Mouse (Mus musculus) layer of hippocampus, postnatal 10 days (tissue): Measurements from ENCODE around the gene Mrpl49. TPM values are rescaled to one million over a fixed set of nuclear protein-coding genes. Genes with fewer than 3 reads are reported as not detected.
A peak's percentile ranks its signal among the peaks of the same experiment; 100 is the strongest.
"Not testable (repeated sequence)": the region's sequence is repeated elsewhere in the genome, so short reads cannot be mapped to it uniquely, and the experiment has no call there.

Experiments
- DNase-seq, 2 experiments: peaks; one replicate each; pipeline ENCODE4 v3.0.0; 2021; ENCODE audit warnings: low spot score in 2 of 2
- total RNA-seq, 2 experiments: library from RNA; stranded (reverse); gene quantifications; 2 replicates each; pipeline ENCODE4 v1.2.3; 2021

The Mrpl49 gene
- total RNA-seq, 2 experiments from 2014 or later = 40.3 to 42.4 TPM

DNA sequence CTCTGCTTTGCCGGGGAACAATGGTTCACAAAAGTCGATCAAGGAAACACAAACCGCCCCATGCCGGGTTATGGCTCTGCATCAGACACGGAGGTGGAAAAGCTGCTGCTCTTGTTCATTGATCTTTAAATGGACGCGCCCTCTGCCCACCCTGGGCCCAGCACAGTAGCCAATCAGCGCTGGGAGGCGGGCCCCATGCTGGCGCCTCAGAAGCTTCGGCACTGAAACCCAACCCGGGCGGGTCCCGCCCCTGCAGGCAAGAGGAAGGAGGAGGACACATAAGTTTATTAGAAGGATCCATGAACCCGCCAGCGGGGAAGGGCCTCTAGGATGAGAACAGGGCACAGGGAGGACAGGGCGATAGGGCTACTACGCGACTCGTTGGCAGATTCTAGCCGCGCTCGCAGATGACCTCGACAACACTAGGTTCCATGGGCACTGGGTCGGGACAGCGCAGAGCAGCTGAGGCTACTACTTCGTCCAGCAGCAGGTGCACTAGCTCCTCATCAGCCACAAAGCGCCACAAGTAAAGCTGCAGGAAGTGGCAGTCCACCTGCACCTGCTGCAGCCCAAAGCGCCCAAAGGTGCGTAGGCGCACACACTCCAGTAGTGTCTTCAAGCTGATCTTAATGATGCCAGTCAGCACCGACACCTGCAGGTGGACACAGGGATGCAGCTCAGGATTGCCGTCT is 10.3 kb upstream of the Mrpl49 start, which contains the start of gene Tm7sf2:
Gene Tm7sf2 (minus strand): TSS at position 650 of the 692 bp plus-strand sequence.
- DNase-seq = peak; percentile 89 to 91

GRCm38 (mm10) chr19:6067011-6067723 is 9.6 kb upstream of the Mrpl49 start:
- DNase-seq = peak; percentile 88 to 90

- no peak for DNase-seq
Measured at GRCm38 (mm10) chr19:6066571-6066970, 9.0 kb upstream of the Mrpl49 start.

DNA sequence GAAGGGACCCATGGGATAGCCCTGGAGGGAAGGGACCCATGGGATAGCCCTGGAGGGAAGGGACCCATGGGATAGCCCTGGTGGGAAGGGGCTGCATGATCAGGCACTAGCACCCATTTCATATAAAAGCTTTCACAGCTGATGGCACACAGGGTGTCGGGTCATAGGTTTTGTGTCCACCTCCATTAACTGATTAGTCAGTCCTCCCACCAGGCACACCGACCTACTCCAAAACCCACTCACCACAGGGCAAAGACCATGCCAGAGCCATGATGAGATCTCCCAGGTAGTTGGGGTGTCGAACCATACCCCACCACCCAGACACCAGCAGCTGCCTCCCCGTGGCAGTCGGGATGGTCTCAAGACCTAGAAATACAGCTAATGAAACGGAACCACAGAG is 5.5 kb upstream of the Mrpl49 start:
- DNase-seq = no peak

- no peak for DNase-seq
Measured at GRCm38 (mm10) chr19:6062418-6062817, 4.8 kb upstream of the Mrpl49 start.

- DNase-seq = peak; percentile 59 to 62
Measured at GRCm38 (mm10) chr19:6061641-6062302, 4.2 kb upstream of the Mrpl49 start.

DNA sequence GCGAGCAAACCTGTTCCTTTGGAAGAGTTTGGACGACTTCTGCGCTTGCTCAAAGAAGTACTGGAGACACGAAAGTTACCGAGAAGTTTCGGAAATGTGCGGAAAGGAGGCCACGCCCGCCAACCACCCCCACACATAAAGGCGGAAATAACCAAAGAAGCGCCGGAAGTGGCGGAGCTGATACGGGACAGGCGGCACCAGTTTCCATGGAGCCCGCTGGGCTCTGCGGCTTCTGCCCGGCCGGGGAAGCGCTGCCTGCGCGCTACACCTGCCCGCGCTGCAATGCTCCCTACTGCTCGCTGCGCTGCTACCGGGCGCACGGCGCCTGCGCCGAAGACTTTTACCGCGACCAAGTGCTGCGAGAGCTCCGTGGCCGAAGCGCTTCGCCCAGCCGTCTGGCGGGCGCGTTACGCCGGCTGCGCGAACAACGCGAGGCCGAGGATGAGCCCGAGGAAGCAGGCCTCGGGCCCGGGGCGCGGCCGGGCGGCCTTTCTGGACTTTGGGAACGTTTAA is 3.5 kb upstream of the Mrpl49 start, which contains the start of gene Znhit2:
Gene Znhit2 (plus strand): TSS at position 172 of the 513 bp plus-strand sequence.
- peak; percentile 89 to 94 for DNase-seq

- no peak for DNase-seq
Measured at GRCm38 (mm10) chr19:6058966-6059365, 1.4 kb upstream of the Mrpl49 start.

- no peak for DNase-seq
Measured at GRCm38 (mm10) chr19:6058513-6058912, 928 bp upstream of the Mrpl49 start.

DNA sequence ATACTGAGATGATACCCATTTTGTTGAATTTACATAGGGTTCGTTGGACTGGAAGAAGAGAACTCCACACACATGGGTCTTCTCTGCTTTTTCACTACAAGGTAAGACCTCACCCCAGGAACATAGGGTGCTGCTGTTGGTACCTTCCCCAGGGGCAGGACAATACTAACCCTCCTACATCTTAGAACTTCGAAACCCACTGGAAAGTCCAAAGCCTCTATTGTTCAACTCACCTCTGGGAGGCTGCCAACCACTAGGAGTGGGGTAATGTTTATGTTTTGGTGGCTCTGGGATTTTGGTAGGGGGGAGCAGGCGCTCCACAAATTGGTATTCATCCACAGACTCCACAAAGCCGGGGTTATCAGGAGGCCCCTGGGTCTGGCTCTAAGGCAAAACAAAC is 889 bp downstream of the Mrpl49 start:
- DNase-seq = no peak

DNA sequence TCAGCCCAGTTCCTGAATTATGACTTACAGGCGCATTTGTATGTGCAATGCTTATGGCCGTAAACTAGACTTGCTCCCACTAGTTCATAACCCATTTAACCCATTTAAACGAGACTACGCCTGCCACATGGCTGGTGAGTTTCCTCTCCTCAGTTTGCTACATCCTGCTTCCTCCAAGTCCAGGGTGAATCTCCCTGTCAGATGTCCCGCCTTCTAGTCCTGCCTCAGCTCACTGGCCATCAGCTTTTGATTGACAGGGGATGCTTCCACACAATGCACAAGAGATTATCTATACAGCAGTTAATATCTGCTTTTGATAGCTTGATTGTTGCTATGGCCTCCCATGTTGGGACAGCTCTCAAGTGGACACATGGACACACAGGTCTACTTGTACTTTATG is 3.3 kb downstream of the Mrpl49 start:
- DNase-seq = no peak

GRCm38 (mm10) chr19:6052516-6052915 is 5.1 kb downstream of the Mrpl49 start:
- no peak for DNase-seq

DNA sequence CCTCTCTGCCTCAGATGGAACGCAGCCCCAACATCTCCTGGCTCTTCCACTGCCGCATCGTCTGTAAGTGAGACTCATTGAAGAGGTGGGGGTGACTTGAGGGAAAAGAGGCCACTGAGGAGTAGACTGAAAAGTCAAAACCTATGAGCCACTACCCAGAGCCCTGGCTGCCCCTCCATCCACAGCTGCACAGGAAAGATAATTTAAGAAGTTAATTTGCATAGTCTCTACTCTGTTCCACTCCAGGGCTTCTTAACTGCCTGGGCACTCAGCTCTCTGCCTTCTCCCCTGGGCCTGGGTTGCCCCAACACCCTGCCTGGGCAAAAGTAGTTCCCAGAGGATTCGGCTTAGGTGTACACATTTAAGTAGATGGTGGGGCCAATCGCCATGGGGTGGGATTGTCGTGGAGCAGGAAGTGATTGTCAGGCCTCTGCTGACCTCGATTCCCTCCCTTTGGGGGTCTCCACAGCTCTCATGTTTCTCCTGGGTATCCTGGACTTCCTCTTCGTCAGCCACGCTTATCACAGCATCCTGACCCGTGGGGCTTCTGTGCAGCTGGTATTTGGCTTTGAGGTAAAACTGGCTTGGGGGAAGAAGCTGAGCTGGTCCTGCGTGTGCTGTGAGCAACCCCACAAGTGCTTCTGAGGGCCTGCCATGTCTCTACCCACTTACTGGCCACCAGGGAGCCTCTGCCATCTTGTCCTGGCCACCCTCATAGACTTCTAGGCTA is 8.7 kb downstream of the Mrpl49 start:
- DNase-seq = no peak

DNA sequence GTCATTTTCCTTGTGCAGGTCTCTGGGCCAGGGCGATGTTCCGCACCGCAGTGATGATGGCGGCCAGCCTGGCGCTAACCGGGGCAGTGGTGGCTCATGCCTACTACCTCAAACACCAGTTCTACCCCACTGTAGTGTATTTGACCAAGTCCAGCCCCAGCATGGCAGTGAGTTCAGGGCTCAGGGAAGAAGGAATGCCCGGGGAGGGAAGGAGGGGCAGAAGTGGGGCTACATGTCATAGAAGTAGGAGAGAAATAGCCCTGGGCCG is 9.8 kb downstream of the Mrpl49 start:
- no peak for DNase-seq

DNA sequence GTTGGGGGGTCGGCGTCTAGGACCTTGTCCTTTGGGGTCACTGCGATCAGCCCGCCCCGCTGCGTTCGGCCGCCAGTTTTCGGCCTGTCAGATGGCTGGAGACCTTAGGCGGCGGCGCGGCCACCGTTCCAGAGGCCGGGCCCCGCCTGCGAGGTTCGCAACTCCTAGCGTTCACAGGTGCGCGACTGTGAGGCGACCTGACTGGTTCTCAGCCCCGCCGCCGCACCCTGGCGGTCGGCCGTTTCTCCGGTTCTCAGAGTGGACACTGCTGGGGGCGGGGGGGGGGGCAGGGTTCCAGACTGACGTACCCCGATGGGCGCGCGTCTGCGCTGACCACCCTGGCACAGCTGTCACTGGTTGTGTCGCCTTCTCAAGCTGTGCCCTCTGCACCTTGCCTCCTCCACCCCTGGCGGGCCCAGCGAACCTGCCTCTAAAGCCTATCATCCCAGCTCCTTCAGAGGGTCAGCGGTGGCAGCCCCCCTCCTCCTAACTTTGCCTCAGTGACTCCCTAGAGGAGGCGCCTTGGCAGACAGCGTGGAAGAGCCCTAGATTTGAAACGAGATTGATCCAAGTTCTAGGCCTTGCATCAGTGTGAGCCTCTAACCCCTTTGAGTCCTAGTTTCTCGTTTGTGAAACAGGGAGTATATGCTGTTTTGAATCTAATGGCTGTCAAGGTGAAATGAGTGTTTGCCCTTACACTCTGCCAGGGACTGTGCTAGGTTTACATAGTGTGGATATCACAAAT is 10.3 kb downstream of the Mrpl49 start:
- no peak for DNase-seq

DNA sequence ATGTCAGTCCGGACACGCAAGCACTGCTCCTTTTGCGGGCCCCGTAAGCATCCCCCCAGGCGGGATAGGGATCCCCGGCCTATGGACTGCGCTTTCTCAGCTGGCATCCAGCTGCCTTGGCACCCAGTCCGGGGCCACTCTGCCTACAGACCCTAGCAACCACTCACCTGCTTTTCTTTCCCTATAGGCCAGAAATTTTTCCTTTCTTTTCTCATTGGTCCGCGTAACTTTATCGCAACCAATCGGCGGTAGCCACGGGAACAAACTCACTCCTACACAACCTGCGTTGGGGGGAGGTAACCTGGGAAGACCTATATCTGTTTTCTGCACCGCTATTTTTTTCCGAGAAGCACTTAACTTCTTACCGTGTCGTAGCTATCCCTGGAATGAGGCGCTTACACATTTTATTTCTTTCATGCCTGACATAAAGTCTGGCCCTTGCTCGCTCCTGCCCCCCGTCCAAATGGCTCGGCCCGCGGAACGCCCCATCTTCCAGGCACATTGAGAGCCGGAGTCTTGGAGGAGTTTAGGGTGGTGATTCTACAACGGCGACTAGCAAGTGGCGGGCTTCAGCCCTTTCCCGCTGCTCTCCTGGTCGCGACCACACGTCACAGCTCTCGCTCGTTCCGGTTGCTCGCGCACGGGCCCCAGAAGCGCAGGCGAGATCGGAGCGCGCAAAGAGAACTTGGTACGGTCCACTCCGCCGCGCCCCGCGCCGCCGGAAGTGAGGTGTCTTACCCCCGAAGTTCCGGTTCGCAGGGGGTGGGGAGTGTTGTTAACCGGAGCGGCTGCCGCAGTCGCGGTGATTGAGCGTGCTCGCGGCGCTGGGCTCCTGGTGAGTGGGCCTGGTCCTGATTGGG is 11.1 kb downstream of the Mrpl49 start, which contains the start of gene Syvn1:
Gene Syvn1 (plus strand): TSS at position 283 of the 860 bp plus-strand sequence.
- peak; percentile 85 to 91 for DNase-seq

DNA sequence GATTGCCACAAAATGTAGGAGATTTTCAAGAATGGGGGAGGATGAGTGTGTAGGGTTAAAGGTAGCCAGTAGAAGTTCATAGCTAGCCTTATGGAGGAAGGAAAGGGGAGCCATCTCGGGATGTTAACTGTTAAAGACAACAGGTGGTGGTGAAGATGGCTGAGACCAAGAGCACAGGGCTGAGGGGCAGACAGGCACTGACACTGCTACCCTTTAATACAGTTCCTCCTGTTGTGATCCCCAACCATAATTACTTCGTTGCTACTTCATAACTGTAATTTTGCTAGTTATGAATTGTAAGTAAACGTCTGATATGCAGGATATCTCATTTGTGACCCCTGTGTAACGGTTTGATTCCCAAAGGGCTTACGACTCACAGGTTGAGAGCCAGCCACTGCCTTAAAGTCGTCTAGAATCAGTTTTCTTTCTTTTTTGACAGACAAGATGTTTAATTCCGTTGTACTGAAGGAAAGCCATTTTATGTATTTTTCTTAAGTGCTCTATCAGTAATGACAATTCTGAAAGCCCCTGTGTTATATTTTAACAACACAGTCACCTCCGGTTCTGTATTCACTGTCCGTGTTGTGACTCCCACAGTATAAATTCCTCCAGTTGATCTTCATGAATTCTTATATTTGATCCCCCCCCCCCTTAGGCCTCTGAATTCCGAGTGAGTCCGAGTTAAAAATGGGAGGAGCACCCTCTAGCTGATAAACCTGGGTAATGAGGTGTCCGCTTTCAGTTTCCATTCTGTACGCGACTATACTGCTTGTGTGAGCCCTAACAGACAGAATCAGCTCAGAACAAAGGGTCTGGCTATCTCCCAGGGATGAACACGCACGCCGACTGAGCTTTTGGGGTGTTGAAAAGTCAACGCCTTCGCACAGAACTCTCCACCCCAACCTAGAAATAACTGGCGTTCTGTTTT is 12.0 kb downstream of the Mrpl49 start:
- DNase-seq = no peak

DNA sequence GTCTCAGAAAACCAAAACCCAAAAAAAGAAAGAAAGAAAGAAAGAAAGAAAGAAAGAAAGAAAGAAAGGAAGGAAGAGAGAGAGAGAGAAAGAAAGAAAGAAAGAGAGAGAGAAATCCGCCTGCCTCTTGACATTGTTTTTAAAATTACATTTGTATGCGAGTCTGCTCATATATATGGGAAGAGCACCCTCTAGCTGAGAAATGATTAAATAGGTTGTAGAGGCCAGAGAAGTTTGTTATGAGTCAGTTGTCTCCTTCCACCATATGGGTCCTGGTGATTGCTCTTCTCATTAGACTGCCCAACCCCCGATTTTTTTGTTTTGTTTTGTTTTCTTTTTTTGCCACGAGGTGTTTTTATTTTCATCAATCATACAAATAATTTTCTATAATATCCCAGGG is 13.5 kb downstream of the Mrpl49 start:
- not testable (repeated sequence) for DNase-seq

DNA sequence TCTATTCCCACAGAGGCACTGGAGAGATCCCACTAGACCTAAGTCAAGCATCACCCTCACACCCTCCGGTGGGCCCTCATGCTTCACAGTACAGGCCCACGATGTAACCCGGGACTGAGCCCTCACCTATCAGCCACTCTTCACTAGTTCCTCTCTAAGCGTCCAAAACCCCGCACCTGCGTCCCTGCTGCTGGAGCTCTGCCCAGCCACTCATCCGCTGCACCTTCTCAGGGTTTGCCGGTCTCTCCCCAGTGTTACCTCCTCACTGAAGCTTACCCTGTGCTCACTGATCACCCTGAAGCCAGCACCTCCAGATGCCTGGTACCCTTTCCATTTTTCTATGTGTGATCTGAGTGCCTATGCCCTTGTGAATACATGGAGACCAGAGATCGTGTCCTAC is 15.3 kb downstream of the Mrpl49 start:
- DNase-seq = no peak
